Mouse (Mus musculus): ENCODE results near the gene Prune2. TPM values are rescaled to one million over a fixed set of nuclear protein-coding genes. Genes with fewer than 3 reads are reported as not detected.

Prune2 gene
- polyA plus RNA-seq, 1 experiment = 10.9 TPM

DNA sequence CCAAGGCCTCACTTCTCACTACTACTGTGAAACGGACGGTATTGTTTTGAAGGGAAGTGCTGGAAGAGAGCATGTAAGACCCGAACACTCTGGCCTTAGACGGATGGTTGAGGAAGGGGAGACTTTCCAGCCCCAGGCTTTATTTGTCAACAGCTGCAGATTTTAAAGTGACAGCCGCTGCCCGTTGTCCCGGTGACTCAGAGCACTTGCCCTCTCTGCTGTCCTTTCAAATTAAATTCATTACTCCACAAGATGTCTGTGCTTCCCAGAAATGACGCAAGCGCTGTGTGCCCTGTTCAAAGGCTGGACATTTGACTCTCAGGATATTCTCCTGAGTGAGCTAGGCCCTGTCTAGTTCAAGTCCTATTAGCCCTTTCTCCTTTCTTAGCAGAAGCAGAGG lies 5.9 kb upstream of the Prune2 start:
- no peaks in the 10 kb centered on the region for H3K4me1 ChIP-seq (ENCODE audit: control insufficient read depth, insufficient read depth, low read length)
- TF ChIP-seq EP300 (IDR thresholded peaks at IDR 0.05; ENCODE audit: insufficient read depth, low read depth, low read length) (no peak), POLR2A (IDR thresholded peaks at IDR 0.05; ENCODE audit: insufficient read depth, low read length) (no peak), CTCF (IDR thresholded peaks at IDR 0.05; ENCODE audit: low read depth, low read length) (no peak)
- H3K27ac ChIP-seq (ENCODE audit: insufficient read depth, low read length) = no peak overlapping the region
- no peaks in the 10 kb centered on the region for H3K36me3 ChIP-seq (ENCODE audit: control insufficient read depth, insufficient read depth, low read length, poor library complexity, severe bottlenecking)
- H3K27me3 ChIP-seq (ENCODE audit: control insufficient read depth, insufficient read depth, low read length, poor library complexity, severe bottlenecking) = no peaks in the 10 kb centered on the region
- no peaks in the 10 kb centered on the region for H3K9me3 ChIP-seq (replicated peaks; ENCODE audit: control insufficient read depth, insufficient read depth, low read length, poor library complexity, severe bottlenecking)
- no peak overlapping the region for H3K4me3 ChIP-seq (ENCODE audit: low read depth, low read length)
- H3K9ac ChIP-seq (ENCODE audit: low read depth, poor library complexity, severe bottlenecking) = no peak overlapping the region

DNA sequence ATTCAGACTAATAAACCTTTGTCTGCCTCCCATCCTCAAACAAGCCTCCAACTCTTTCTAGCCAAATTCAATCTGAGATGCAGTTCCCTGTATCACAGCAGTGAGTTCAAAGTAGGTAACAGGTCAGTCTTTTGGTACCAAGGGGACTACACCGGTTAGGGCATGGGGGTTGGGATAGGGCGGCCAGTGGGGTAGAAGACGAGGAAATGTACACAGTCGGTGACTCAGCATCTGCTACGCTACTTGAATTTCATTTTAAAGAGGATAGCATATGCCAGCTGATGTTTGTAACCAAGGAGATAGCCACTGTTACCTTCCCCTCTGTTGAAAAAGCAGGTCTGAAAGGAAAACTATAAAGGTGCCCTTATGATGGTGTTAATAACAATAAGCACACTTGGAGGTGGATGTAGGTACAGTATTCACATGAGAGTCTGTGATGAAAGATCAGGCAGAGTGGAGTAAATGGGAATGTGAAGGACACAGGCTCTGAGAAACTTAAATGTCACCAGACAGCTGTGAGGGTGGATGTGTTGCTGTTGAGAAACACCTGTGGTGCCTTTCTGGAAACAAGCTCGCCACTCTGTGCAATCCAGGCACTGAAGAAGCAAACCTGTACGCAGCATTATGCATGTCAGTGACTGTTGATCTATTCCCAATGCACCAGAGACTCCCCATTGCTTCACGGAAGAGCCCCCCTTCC lies 5.1 kb upstream of the Prune2 start:
- no peak overlapping the region for H3K27ac ChIP-seq (ENCODE audit: insufficient read depth, low read length)
- no peaks in the 10 kb centered on the region for H3K27me3 ChIP-seq (ENCODE audit: control insufficient read depth, insufficient read depth, low read length, poor library complexity, severe bottlenecking)
- H3K36me3 ChIP-seq (ENCODE audit: control insufficient read depth, insufficient read depth, low read length, poor library complexity, severe bottlenecking) = no peaks in the 10 kb centered on the region
- H3K4me1 ChIP-seq (ENCODE audit: control insufficient read depth, insufficient read depth, low read length) = no peaks in the 10 kb centered on the region
- no peak for TF ChIP-seq EP300 (IDR thresholded peaks at IDR 0.05; ENCODE audit: insufficient read depth, low read depth, low read length)
- TF ChIP-seq POLR2A (IDR thresholded peaks at IDR 0.05; ENCODE audit: insufficient read depth, low read length) = no peak
- no peak for TF ChIP-seq CTCF (IDR thresholded peaks at IDR 0.05; ENCODE audit: low read depth, low read length)
- H3K9me3 ChIP-seq (replicated peaks; ENCODE audit: control insufficient read depth, insufficient read depth, low read length, poor library complexity, severe bottlenecking) = no peaks in the 10 kb centered on the region
- H3K9ac ChIP-seq (ENCODE audit: low read depth, poor library complexity, severe bottlenecking) = no peak overlapping the region
- no peak overlapping the region for H3K4me3 ChIP-seq (ENCODE audit: low read depth, low read length)

DNA sequence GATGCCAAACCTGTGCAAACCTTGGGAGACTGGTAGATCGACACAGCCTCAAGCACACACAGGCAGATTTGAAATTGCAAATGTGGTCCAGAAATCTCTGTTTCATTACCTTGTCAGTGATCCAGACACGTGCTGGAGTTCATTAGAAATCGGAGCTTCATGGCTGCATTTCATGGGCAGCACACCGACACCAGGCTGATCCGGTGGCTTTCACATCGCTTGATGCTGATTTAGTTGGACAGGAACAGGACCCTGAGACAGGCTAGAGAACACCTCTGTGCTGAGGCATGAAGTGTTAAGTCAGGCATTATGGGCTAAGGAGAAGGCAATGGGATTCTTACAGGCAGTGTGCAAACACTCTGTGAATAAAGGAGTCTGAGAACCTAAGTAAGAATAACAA lies 1.2 kb upstream of the Prune2 start:
- TF ChIP-seq EP300 (IDR thresholded peaks at IDR 0.05; ENCODE audit: insufficient read depth, low read depth, low read length) = no peak
- Histone ChIP-seq H3K4me1 (ENCODE audit: control insufficient read depth, insufficient read depth, low read length) (no peaks in the 10 kb centered on the region), H3K9me3 (replicated peaks; ENCODE audit: control insufficient read depth, insufficient read depth, low read length, poor library complexity, severe bottlenecking) (no peaks in the 10 kb centered on the region), H3K27me3 (ENCODE audit: control insufficient read depth, insufficient read depth, low read length, poor library complexity, severe bottlenecking) (no peaks in the 10 kb centered on the region), H3K27ac (ENCODE audit: insufficient read depth, low read length) (no peak overlapping the region), H3K36me3 (ENCODE audit: control insufficient read depth, insufficient read depth, low read length, poor library complexity, severe bottlenecking) (no peaks in the 10 kb centered on the region), H3K9ac (ENCODE audit: low read depth, poor library complexity, severe bottlenecking) (no peak overlapping the region), H3K4me3 (ENCODE audit: low read depth, low read length) (no peak overlapping the region)

DNA sequence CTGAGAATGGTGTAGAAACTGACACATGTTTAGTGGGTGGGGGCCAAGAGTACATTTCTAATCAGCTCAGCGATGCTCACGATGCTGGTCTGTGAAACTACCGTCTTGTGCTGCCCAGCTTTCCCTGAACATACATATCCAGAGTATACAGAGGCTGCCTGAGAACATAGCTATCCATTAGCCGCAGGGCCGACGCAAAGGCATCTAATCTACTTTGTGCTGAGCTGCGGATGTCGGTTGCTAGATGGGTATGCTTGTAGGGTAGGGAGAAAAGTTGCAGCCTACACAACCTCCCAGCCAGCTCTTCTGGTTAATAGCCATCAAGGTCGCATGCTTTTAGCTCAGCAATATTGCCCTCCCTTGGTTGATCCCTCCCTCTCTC lies 696 bp upstream of the Prune2 start:
- Histone ChIP-seq H3K36me3 (ENCODE audit: control insufficient read depth, insufficient read depth, low read length, poor library complexity, severe bottlenecking) (no peaks in the 10 kb centered on the region), H3K9me3 (replicated peaks; ENCODE audit: control insufficient read depth, insufficient read depth, low read length, poor library complexity, severe bottlenecking) (no peaks in the 10 kb centered on the region), H3K4me3 (ENCODE audit: low read depth, low read length) (no peak overlapping the region), H3K9ac (ENCODE audit: low read depth, poor library complexity, severe bottlenecking) (no peak overlapping the region), H3K4me1 (ENCODE audit: control insufficient read depth, insufficient read depth, low read length) (no peaks in the 10 kb centered on the region), H3K27ac (ENCODE audit: insufficient read depth, low read length) (no peak overlapping the region), H3K27me3 (ENCODE audit: control insufficient read depth, insufficient read depth, low read length, poor library complexity, severe bottlenecking) (no peaks in the 10 kb centered on the region)
- TF ChIP-seq CTCF (IDR thresholded peaks at IDR 0.05; ENCODE audit: low read depth, low read length) (no peak), EP300 (IDR thresholded peaks at IDR 0.05; ENCODE audit: insufficient read depth, low read depth, low read length) (no peak), POLR2A (IDR thresholded peaks at IDR 0.05; ENCODE audit: insufficient read depth, low read length) (no peak)

DNA sequence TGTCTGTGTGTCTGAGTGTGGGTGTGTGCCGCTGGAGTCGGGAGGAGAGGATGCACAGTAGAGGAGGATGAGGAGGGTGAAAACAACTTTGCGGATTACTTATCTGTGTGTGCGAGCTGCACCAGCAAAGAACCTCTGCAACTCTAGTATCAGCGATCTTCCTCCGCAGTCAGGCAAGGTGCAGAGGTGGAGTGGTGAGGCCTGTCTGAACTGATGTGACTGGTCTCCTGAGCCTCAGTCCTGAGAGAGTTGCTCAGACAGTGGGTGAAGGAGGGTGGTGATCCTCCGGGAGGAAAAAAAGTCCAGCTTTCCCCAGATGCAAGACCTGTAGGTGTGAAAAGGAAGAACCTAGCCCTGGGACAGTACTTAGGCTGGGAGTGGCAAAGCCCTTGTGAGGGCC lies 401 bp downstream of the Prune2 start:
- Histone ChIP-seq H3K27ac (ENCODE audit: insufficient read depth, low read length) (no peak overlapping the region), H3K4me3 (ENCODE audit: low read depth, low read length) (peak overlapping the region; percentile 50), H3K9me3 (replicated peaks; ENCODE audit: control insufficient read depth, insufficient read depth, low read length, poor library complexity, severe bottlenecking) (no peaks in the 10 kb centered on the region), H3K4me1 (ENCODE audit: control insufficient read depth, insufficient read depth, low read length) (no peaks in the 10 kb centered on the region), H3K36me3 (ENCODE audit: control insufficient read depth, insufficient read depth, low read length, poor library complexity, severe bottlenecking) (no peaks in the 10 kb centered on the region), H3K9ac (ENCODE audit: low read depth, poor library complexity, severe bottlenecking) (no peak overlapping the region), H3K27me3 (ENCODE audit: control insufficient read depth, insufficient read depth, low read length, poor library complexity, severe bottlenecking) (no peaks in the 10 kb centered on the region)
- no peak for TF ChIP-seq EP300 (IDR thresholded peaks at IDR 0.05; ENCODE audit: insufficient read depth, low read depth, low read length)
- no peak for TF ChIP-seq CTCF (IDR thresholded peaks at IDR 0.05; ENCODE audit: low read depth, low read length)
- no peak for TF ChIP-seq POLR2A (IDR thresholded peaks at IDR 0.05; ENCODE audit: insufficient read depth, low read length)

DNA sequence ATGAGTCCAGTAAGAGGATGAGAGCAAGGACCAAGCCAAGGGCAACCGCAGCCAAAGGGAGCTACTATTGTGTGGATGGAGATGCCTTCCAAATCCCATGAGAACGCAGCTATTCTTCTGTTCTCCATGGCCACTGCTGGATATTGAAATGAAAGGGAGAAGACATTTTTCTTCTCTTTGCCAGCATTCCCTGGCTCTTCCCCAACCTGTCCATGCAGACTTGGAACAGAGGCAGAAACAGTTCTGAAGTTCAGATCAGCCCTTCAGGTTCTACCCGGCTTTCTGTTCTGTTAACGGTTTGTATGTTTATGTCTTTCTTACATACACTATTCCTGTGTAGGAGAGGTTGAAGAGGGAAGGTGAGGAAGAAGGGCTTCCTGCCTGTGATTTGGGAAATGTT lies 3.1 kb downstream of the Prune2 start:
- no peak overlapping the region for H3K9ac ChIP-seq (ENCODE audit: low read depth, poor library complexity, severe bottlenecking)
- TF ChIP-seq EP300 (IDR thresholded peaks at IDR 0.05; ENCODE audit: insufficient read depth, low read depth, low read length) (no peak), POLR2A (IDR thresholded peaks at IDR 0.05; ENCODE audit: insufficient read depth, low read length) (no peak), CTCF (IDR thresholded peaks at IDR 0.05; ENCODE audit: low read depth, low read length) (no peak)
- H3K4me1 ChIP-seq (ENCODE audit: control insufficient read depth, insufficient read depth, low read length) = no peaks in the 10 kb centered on the region
- no peak overlapping the region for H3K27ac ChIP-seq (ENCODE audit: insufficient read depth, low read length)
- no peaks in the 10 kb centered on the region for H3K36me3 ChIP-seq (ENCODE audit: control insufficient read depth, insufficient read depth, low read length, poor library complexity, severe bottlenecking)
- no peaks in the 10 kb centered on the region for H3K27me3 ChIP-seq (ENCODE audit: control insufficient read depth, insufficient read depth, low read length, poor library complexity, severe bottlenecking)
- no peaks in the 10 kb centered on the region for H3K9me3 ChIP-seq (replicated peaks; ENCODE audit: control insufficient read depth, insufficient read depth, low read length, poor library complexity, severe bottlenecking)
- no peak overlapping the region for H3K4me3 ChIP-seq (ENCODE audit: low read depth, low read length)
